Mouse (Mus musculus) CD4-positive, CD25-positive, alpha-beta regulatory T cell, adult 2 months (primary cell): Measurements from ENCODE around the gene Plg.

ENCODE experiments used
- DNase-seq: peaks from one replicate; pipeline ENCODE4 v3.0.0-alpha.2; 2012; ENCODE audit warnings: low read depth, low spot score

Gene Plg

GRCm38 (mm10) chr17:12385049-12385794 lies 6.8 kb downstream of the Plg start:
- no peak for DNase-seq

GRCm38 (mm10) chr17:12387781-12388180 lies 9.4 kb downstream of the Plg start:
- DNase-seq: no peak

GRCm38 (mm10) chr17:12388239-12388638 lies 9.8 kb downstream of the Plg start:
- no peak for DNase-seq

- no peak for DNase-seq
Observed at GRCm38 (mm10) chr17:12396163-12396677, 17.8 kb downstream of the Plg start.

- DNase-seq: no peak
Observed at GRCm38 (mm10) chr17:12403420-12403819, 25.0 kb downstream of the Plg start.

- no peak for DNase-seq
Observed at GRCm38 (mm10) chr17:12409346-12409944, 31.0 kb downstream of the Plg start.

GRCm38 (mm10) chr17:12412181-12412890 lies 33.9 kb downstream of the Plg start:
- no peak for DNase-seq

- DNase-seq: no peak
Observed at GRCm38 (mm10) chr17:12412891-12413237, 34.5 kb downstream of the Plg start.

GRCm38 (mm10) chr17:12415031-12415735 lies 36.8 kb downstream of the Plg start:
- no peak for DNase-seq

- DNase-seq: no peak
Observed at GRCm38 (mm10) chr17:12415741-12416140, 37.3 kb downstream of the Plg start.

GRCm38 (mm10) chr17:12416250-12416895 lies 38.0 kb downstream of the Plg start:
- peak; percentile 83 for DNase-seq

- DNase-seq: no peak
Observed at GRCm38 (mm10) chr17:12419491-12420079, 41.2 kb downstream of the Plg start.

GRCm38 (mm10) chr17:12420886-12421574 lies 42.6 kb downstream of the Plg start:
- DNase-seq: peak; percentile 41

- peak; percentile 18 for DNase-seq
Observed at GRCm38 (mm10) chr17:12422143-12422542, 43.7 kb downstream of the Plg start.

GRCm38 (mm10) chr17:12427156-12427555 lies 48.7 kb downstream of the Plg start:
- no peak for DNase-seq

- DNase-seq: no peak
Observed at GRCm38 (mm10) chr17:12428369-12428768, 50.0 kb downstream of the Plg start.

GRCm38 (mm10) chr17:12431707-12432106 lies 53.3 kb downstream of the Plg start:
- no peak for DNase-seq

GRCm38 (mm10) chr17:12437771-12438170 lies 59.4 kb downstream of the Plg start:
- no peak for DNase-seq

- no peak for DNase-seq
Observed at GRCm38 (mm10) chr17:12444561-12444960, 66.2 kb downstream of the Plg start.

GRCm38 (mm10) chr17:12451234-12451633 lies 72.8 kb downstream of the Plg start:
- no peak for DNase-seq
